Mouse (Mus musculus) spleen, postnatal 4 days (tissue): ENCODE measurements around the gene Tiam1.
A peak's percentile ranks its signal among the peaks of the same experiment; 100 is the strongest.

ENCODE experiments used
- DNase-seq, 2 experiments: peaks; one replicate each; pipeline ENCODE4 v3.0.0; 2022; ENCODE audit warnings: low spot score in 2 of 2

Tiam1 gene

GRCm38 (mm10) chr16:90047841-90048240 lies 95.7 kb downstream of the Tiam1 start:
- DNase-seq, result no peak

- no peak for DNase-seq
Measured at GRCm38 (mm10) chr16:90046494-90047158, 96.9 kb downstream of the Tiam1 start.

DNA sequence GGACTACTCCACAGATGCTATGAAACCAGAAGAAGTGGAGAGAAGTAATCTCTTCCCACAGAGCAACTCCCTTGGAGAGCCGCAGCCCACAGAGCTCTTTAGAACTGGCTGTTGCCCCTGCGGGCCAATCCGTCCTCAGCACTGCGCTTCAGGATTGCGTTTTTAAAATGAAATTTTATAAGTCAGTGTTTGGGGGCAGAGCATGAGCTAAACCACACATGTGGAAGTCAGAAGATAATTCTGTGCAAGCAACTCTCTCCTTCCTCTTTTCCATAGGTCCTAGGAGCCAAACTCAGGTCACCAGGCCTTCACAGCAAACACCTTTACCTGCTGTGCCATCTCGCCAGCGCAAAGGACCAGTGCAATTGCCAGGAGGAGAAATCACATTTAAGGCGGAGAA lies 98.0 kb downstream of the Tiam1 start:
- DNase-seq, result no peak

- DNase-seq, result peak; percentile 76 to 84
Measured at GRCm38 (mm10) chr16:90044004-90044754, 99.4 kb downstream of the Tiam1 start.

DNA sequence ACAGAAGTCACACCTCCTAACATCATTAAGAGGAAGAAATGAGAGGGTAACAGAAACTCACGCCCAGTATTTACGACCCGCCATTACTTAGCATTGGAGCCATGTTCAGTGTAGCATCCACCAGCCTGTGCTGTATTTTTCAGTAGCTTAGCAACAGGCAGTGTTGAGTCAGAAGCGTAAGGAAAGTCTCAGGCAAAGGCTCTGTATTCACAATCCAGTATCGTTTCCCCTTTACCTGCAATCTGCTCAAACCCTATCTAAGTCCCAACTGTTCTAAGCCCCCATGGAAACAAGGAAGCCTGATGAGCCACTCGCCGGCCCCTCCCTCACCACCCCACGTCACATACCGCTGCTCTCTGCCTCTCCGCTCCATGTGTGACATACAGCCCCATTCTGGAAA lies 100.7 kb downstream of the Tiam1 start:
- DNase-seq, result peak in 1 of 2 experiments; percentile 17

DNA sequence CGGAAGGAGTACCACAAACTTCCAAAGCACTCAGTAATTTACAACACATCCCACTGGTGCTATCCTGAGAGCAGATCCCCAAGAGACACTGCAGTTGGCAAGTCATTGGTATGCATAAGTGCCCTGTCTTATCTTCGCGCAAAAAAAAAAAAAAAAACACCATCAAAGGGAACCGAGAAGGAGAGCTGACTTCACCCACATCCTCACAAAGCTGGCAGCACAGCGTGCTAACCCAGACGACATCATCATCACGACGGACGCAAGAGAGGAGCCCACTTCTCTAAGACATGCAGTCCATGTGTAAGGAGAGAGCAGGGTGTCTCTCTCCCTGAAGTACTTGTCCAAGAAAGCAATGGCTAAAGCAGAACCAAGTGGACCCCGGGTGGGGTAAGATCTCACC lies 101.2 kb downstream of the Tiam1 start:
- no peak for DNase-seq

- no peak for DNase-seq
Measured at GRCm38 (mm10) chr16:90040771-90041364, 102.7 kb downstream of the Tiam1 start.

DNA sequence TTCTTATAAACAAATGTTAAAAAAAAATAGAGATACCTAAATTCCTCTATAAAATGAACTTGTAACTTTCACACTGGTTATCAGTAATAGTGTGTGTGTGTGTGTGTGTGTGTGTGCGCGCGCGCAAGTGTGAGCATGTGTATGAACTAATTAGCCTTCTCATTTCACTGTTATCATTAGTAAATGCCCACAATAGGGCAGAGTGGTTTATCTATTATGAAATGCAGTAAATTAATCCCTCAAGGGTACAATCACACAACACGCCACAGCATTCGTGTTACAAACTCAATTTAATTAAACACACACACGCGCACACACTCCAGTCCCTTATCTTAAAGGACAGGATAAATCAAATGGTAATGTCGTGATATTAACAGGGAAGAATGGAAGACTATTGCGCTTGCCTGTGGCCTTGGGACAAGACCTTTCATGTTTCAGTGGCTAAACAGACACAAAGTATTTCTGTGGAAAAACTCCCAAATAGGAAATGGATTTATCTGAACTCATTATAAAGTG lies 107.9 kb downstream of the Tiam1 start:
- no peak for DNase-seq

DNA sequence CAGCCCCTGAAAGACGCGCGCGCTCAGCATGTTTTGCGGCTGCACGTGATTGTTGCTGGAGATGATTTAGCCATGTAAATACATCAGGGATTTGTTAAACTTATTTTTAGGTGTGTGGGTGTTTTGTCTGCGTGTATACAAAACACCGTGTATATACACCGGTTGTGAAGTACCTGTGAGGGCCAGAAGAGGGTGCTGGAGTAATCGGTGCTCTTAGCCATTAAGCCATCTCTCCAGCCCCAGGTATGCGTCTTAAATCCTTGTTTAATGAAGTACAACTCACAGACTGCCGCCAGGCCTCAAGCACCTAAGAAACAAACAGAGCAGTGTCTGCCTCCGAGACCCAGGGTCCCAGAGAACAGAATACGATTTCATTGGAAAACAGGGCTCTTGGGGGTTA lies 113.2 kb downstream of the Tiam1 start:
- no peak for DNase-seq

- DNase-seq, result no peak
Measured at GRCm38 (mm10) chr16:90027886-90028285, 115.7 kb downstream of the Tiam1 start.

DNA sequence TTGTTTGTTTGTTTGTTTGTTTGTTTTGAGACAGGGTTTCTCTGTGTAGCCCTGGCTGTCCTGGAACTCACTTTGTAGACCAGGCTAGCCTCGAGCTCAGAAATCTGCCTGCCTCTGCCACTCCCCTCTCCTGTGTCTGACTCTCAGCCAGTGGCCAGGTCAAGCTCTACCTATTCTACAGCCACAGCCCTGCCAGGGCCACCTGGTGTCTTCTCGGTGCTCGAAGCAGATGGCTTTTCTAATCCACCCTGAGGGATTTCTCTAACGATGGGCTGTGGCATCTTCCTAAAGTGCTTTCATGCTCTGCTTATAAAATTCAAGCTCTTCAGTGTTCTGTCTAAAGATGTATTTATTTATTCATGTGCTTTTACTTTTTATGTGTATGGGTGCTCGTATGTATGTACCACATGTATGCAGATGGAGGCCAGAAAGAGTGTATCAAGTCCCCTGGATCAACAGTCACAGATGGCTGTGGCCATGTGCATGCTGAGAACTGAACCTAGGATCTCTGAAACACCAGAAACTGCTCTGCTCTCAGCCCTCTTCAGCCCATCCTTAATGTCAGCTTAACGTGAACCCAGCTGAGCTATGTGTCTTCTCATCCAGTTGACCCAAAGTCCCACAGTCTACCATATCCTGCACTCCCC lies 117.9 kb downstream of the Tiam1 start:
- DNase-seq, result no peak

- DNase-seq, result no peak
Measured at GRCm38 (mm10) chr16:90023665-90024010, 119.9 kb downstream of the Tiam1 start.

DNA sequence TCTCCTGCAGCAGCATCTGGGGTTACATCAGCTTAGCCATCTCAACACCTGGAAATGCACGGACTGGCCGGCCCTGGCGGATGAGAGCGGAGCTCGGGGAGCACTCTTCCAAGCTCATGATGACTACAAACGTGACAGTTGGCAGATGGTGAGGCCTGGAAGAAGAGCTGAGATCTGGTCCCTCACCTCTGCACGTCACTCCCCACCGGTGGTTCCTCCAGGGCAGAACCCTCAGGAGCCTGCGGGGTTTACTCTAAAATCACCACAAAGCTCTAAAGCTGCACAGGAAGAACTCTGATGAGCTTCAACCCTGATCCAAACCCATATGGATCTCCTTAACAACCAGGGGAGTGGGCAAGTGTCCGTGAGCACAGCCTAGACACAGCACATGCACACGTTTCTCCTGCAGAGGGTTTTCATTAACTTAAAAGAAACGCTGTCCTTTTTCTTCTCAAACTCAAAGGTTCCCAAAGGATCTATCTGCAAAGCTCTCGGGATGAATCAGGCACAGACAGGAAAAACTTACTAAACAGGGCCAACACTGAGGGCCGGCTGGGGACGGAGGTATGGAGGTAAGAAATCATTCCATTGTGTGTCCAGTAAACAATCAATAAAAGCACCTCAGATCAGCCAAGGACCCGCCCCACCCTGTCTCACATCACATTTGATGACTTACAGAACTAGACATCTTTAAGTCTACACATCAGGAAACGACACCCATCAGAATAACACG lies 120.5 kb downstream of the Tiam1 start:
- DNase-seq, result no peak

DNA sequence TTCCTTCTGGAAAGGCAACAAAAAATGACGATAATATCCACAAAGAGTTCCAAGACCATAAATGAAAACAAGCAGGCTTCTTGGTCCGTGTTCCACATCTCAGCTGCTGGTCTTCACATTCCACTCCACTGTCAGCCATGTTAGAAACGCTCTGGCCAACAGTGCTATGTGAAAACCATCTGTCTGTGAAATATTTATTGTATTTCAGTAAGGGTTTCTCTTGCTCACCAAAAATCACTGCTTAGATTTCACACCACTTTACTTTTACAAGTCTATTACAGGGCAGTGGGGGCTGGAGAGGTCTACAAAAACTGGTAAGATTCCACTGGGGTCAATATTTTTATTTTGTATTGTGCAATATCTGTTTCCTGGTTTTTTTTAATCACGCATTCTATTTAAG lies 127.5 kb downstream of the Tiam1 start:
- no peak for DNase-seq

GRCm38 (mm10) chr16:90014596-90014995 lies 129.0 kb downstream of the Tiam1 start:
- DNase-seq, result no peak

- DNase-seq, result no peak
Measured at GRCm38 (mm10) chr16:90011521-90012181, 131.9 kb downstream of the Tiam1 start.

- DNase-seq, result no peak
Measured at GRCm38 (mm10) chr16:90008504-90008903, 135.1 kb downstream of the Tiam1 start.

DNA sequence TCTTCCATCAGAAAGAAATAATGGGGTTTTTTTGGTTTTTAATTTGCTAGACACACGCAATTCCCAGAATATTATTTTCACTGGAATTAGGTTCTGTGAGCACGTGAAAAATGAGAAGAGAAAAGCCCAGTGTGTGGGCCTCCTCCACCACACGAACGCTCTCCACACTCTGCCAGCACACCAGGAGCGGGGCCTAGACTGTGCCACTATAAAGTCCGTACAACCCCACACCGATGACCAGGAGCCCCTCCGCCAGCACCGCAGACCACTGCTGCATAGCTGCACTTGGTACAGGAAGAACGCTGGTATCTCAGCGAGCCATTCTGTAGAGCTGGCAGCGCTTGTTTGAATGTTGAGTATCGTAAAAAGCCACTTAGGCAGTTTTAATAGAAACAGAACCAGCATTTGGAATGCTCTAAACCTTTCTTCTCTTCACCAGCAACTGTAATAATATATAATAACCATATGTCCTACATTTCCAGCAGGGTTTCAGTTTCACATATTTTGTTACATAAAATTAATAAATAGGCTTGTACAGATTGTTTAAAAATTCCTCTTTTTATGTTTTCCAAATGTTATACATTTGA lies 136.1 kb downstream of the Tiam1 start:
- no peak for DNase-seq

DNA sequence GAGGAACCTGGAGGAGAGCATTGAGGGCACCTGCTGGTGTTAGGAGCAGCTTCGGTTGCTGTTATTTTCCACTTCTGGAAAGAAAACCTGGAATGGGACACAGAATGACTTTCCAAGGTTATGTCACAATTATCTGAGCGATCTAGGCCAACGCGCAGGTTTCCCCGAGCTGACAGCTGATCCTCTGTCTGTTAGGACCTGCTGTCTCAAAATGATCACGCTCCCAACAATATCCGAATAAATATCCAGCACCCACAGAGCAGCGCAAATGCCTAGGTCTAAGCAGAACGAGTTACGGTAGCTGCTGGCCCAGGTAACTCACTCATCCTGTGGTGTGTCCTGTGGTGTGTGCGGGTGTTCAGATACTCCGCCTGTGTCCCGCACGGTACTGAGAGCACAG lies 140.0 kb downstream of the Tiam1 start:
- DNase-seq, result no peak

DNA sequence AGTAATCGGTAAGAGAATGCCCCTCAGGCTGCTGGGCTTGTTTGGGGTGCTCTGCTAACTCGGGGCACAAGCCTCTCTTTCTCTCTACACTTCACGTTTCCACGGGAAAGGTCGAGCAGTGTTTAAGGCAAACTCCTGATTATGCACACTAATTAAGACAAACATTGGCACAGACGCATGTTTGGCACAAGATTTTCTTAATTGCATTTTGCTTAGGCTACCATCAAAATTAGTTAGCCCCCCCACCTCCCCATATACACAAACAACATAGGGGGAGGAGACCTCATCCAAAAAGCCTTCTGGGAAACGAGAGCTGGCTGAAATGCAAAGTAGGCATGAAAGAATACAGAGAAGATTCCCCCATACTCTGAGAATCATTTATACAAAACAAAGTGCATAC lies 148.4 kb downstream of the Tiam1 start:
- no peak for DNase-seq
